Mouse (Mus musculus): ENCODE results near the gene Ppm1h. TPM values are rescaled to one million over a fixed set of nuclear protein-coding genes. Genes with fewer than 3 reads are reported as not detected.

The Ppm1h gene
- total RNA-seq, 2 experiments from 2014 or later: 78.2 to 78.5 TPM

DNA sequence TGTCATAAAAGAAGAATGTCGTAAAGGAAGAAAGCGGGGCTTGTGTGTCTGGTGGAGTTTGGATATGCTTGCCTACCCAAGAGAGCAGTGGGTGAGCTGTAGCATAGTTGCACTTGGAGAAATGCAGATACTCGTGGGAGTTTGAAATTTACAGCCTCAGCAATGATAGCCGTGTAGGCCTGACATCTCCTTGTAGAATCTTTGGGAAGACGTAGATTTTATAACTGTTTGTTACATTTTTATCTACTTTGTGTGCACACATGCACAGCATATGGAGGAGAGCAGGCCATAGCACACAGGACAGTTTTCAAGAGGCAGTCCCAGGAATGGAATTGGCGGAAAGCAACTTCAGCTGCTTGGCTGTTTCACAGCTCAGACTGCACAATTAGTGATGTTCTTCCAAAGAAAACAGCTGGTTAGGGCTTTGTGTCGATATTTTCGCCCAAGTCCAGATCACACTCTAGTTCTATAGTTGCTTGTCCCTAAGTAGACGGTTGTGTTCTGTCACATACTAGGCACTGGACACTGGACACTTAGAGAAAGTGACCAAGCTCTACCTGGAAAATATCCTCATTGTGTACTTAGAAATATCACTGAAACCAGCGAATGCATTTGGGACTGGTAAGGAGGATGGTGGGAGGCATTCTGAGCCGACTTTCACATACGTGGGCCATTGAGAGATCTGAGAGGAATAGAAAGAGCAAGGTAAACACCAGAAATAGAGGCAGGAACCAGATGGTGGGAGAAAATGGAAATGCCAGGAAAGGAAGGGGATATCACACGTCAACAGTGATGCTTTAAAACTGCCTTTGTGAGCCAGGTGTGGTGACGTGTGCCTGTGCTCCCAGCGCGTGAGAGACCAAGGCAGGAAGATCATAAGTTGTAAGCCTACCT, 173.0 kb downstream of the Ppm1h start:
- no peak for DNase-seq (ENCODE audit: extremely low spot score in 1 of 2, low spot score in 1 of 2)

DNA sequence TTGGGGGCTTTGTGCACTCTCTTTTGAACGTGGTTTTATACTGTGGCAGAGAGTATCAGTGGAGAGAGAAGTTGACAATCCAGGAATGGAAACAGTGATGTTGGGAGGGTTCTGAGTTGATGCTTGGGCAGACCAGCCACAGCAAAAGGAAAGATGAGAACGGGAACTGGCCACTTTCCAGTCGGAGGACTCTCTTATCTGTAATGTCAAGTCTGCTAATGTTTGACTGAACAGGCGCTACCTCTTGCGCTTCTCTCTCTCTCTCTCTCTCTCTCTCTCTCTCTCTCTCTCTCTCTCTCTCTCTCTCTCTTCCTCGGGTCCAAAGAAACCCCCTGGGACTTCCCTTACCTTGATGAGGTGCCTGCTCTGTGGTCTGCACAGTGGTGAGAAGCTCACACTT, 176.0 kb downstream of the Ppm1h start:
- no peak for DNase-seq (ENCODE audit: extremely low spot score in 1 of 2, low spot score in 1 of 2)

DNA sequence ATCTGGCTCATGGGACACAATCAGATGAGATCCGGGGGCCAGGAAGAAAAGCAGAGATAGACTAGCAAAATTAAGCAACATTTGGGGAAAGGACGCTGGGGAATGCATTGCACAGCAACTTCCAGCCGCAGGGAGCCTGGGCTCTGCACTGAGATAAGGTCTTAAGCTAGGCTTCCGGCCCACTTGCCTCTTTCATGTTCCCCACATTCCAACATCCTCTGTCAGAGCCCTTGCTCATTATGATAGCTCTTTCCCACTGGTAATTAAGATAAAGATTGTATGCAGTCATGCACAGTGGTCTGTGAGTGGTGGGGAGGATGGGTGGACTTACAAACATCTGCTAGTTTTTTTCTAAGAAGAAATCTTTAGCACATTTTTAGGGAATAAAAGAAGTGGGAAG, 176.6 kb downstream of the Ppm1h start:
- DNase-seq (ENCODE audit: extremely low spot score in 1 of 2, low spot score in 1 of 2): no peak

DNA sequence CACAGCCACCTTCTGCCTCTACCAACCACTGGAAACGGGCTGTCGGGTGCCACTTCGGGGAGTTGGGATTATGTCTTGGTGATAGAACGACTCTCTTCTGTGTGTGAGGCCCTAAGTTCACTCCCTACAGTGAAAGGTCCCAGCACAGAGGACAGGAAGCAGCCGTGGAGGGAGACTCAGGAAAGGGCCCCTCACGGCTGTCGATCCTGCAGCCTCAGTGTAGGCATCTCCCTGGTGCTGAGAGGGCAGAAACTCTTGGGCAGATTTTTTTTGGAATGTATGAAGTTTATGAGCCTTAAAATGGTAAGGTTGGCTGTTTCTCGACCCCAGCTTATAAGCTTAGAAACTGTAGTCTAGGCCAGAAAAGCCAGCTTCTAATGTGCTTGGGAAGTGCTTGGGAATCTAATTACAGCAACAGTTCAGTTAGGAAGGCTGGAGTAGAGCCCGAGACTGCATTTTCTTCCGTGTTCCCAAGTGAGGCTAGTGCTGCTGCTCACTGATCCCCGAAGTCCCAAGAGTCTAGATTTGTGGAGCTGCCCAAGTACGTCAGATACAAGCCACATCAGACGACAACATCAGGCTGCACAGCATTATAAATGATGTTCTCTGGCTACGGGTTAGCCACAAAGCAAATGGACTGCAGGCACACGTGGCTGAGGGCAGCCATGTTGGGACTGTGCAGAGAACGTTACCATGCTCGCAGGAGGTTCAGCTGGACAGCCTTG, 177.6 kb downstream of the Ppm1h start:
- DNase-seq (ENCODE audit: extremely low spot score in 1 of 2, low spot score in 1 of 2): no peak

DNA sequence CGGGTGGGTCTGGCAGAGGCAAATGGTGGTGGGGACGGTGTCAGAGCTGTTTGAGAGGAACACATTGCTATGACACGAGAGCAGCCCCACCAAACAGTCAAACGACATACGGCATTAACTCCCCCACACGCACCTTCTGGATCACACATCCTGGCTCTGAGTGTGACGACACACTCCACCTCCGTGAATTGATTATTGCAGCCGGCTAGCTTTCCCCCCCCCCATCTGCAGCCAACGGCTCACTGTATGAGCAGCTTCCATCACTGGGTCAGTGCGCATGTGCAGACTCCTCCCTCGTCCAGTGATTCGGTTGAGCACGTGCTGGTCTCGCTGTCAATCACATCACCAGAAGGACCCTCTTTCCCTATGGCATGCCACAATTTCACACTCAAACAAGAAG, 178.6 kb downstream of the Ppm1h start:
- peak; percentile 36 to 55 for DNase-seq (ENCODE audit: extremely low spot score in 1 of 2, low spot score in 1 of 2)

DNA sequence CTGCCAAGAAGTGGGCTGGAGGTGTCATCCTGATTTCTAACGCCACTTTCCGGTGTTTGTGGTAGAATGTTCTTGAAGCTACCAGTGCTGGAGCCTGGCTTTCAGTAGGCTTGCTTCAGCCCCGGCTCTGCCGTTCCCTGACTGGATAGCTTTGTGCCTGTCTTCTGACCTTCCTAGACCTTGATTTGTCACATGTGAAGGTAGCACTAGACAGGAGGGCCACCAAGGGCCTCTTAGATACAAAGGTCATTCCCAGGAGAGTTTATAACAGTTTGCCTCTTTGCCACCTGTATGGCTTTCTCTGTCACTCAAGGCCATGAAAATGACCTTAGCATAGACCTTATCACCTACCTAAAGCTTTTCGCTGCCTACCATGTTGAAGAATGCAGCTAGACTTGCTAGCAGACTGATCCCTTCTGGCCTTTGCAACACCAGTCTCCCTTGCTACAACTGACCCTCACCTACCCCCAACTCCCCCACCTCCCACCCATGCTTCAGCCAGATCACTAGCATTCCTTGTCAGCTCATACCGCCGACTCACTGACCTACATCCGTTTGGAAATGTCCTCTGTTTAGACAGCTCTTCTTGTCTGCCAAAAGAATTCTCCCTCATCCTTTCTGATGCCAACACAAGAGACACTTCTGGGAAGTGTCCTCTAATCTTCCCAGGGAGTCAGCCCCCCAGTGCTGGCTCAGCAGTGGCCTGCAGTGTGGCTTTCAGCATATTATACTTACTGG, 180.5 kb downstream of the Ppm1h start:
- DNase-seq (ENCODE audit: extremely low spot score in 1 of 2, low spot score in 1 of 2): no peak

DNA sequence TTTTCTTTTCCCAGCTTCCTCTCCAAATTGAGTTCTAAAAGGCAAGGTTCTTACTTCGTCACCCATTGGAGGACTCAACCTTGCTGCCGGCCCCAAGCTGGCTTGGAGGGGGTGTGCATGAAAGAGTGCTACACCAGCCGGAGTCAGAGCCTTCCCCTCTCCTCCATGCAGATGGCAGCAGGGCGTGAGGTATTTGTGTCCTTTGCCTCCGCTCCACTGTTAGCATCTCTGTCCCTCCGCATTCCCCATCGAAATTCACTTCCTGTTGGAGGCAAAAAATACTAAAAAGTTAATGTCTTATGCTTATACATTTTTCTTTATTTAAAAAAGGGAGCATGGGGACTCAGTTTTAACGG, 181.1 kb downstream of the Ppm1h start:
- no peak for DNase-seq (ENCODE audit: extremely low spot score in 1 of 2, low spot score in 1 of 2)

DNA sequence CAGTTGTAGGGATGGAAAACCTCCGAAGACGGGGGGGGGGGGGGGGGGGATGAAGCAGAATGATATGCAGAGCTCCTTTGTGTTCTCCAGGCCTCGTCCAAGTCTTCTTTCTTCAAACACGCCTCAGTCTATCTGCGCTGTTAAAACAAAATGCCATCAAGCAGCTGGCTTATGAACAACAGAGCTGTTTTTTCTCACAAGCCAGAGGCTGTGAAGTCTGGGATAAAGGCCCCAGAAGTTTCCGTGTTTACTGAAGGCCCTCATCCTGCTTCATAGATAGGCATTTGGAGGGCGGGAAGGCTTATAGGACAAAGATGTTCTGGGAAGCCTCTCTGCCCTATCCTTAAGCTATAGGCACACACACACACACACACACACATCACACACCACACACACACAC, 181.5 kb downstream of the Ppm1h start:
- no peak for DNase-seq (ENCODE audit: extremely low spot score in 1 of 2, low spot score in 1 of 2)

DNA sequence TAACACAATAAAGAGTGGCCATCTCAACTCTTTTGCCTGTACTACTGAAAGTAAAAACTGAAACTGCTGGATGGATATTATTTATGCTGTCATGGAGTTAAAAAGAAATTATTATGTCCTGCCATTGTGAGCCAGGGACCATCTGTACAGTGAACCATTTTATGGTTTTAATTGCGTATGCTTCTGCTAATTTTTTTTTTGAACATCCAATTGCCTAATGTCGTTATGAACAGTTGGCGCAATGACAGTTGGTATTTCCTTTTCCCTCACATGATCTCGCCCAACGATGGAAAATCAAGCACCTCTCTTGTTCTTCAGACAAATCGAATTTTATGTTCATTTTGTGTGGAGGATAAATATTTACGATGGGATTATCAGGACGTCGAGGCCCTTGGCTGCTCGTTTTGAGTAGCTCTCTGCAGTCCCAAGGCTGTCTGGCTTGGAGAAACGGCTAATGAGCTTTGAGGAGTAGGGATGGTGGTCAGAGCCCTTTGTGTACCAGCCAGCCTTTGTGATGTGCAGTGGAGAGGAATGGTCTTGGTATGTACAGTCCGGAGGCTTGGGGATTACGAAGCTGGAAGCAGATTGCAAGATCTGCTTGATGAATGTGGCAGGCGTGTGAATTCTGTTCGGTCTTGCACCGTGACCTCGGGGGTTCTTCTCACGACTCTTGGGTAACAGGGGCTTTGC, 183.3 kb downstream of the Ppm1h start:
- DNase-seq (ENCODE audit: extremely low spot score in 1 of 2, low spot score in 1 of 2): no peak

DNA sequence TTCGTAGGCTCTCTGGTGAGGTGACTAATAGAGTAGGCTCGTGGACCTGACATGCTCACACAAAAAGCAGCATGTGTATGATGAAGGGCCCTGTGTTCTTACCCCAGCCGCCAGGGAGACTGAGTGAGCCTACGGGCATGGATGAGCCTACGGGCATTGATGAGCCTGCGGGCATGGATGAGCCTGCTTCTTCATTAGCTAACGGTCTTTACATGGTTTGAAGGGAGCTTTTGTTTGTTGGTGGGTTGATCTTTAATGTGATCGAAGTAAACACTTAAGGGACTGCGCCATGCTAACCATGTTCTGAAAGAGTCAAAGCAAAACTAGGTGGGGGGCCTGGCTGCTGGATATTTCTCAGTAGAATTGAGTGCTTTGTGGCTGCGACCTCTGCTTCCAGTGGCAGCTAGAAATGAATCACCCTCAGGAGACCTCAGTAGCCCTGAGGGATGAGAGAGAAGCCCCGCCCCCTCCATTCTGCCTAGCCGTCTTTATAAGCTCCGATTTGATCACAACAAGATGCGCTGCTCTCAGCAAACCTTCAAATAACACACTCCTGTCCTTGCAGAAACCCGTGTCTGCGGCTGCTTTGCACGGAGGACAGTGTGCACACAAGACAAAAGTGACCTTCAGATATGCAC, 183.9 kb downstream of the Ppm1h start:
- no peak for DNase-seq (ENCODE audit: extremely low spot score in 1 of 2, low spot score in 1 of 2)

DNA sequence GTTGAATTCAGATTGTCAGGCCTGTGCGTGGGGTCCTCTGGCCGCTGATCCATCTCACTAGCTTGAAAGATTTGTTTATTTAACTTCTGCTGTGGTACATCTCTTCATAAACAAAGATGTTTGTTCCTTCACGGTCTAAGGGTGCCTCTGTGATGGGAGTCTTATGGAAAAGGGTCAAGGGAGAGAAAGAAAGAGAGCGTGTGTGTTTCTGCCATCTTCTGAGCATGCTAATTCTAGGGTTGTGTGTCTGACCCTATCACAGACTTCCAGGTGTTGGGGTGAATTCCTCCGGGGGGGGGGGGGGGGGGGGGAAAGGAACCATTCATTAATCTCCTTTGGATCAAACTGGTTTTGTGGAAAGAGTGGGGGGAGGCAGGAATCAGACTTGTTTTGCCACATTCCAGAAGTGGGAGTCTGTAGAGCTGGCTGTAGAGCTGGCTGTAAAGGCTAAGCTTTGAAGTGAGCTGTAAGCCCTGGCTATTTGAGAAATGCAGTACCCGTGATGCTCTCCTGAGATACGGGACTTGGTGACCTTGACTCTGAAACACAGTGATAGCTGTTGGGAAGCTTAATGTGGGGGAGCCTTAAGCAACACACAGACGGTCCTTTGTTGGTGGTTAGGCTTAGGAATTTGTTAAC, 191.4 kb downstream of the Ppm1h start:
- no peak for DNase-seq (ENCODE audit: extremely low spot score in 1 of 2, low spot score in 1 of 2)

DNA sequence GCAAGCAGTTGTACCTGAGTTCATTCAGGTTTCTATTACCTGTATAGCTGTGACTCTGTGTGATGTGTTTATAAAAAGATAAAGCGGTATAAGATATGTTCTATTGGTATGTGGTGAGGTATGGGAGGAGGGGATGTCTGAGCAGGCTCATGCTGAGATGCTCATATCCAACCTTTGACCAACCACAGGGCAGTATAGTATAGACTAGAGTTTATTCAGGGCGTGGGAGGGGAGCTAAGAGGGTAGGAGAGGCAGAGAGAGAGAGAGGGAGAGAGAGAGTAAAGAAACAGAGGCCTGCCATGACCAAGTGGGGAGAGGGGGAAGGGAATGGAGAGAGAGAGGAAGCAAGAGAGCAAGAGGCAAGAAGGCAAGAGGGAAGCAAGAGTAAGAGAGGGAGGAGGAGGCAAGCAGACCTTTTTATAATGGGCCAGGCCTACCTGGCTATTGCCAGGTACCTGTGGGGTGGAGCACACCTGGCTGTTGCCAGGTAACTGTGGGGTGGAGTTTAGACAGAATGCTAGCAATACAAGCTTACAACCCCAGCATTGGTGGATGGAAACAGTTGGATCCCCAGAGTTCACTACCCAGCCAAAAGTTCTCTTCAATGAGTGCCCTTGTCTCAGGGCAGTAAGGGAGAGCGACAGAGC, 192.4 kb downstream of the Ppm1h start:
- DNase-seq (ENCODE audit: extremely low spot score in 1 of 2, low spot score in 1 of 2): no peak

DNA sequence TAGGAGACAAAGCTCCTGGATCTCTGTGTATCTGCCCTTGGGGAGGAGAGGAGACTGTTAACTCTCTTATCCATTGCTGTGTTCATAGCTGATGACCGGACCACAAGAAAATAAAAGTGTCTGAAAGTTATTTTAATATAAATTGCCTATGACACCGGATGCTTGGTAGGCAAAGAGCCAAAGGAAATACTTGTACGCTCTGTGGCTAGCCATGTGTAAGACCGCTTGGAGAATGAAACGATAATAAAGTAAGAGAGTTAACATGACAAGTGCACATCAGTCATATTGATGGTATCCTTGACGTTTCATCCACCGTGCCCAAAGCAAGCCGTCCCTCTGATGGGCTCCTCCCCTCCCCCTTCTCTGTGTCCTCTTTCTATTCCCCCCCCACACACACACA, 194.2 kb downstream of the Ppm1h start:
- DNase-seq (ENCODE audit: extremely low spot score in 1 of 2, low spot score in 1 of 2): no peak

DNA sequence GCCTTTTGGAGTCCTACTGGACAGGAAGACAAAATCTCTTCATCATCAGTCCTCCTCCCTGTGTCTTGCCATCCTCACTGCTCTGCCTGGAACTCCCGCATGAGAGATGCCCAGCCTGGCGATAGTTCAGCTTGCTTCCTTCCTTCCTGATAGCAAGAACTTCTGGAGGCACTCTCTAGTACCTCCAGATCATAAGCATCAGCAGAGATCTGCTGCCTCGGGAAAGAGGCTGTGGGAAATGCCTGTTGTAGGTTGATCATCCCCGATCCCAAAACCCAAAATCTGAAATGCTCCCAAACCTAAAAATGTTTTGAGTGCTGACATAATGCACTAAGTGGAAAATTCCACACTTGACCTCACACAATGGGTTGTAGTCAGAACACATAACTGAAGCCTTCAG, 198.4 kb downstream of the Ppm1h start:
- DNase-seq (ENCODE audit: extremely low spot score in 1 of 2, low spot score in 1 of 2): no peak

DNA sequence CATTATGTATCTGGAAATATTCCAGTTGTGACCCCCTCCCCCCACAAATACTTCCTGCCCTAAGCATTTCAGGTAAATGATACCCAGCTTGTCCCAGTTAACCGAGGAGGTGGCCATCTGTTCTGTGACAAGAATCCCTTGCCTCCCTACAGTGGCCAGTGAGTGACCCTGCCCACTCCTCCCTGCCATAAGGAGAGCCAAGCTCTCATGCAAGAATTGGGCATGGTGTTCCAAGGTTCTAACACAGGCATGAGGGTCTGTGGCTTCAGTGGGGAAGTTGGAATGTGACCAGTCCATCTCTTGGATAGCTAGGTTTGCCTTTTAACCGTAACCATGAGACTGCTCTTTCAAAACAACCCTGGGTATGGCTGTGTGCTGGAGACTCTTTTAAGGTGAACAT, 198.9 kb downstream of the Ppm1h start:
- DNase-seq (ENCODE audit: extremely low spot score in 1 of 2, low spot score in 1 of 2): no peak

DNA sequence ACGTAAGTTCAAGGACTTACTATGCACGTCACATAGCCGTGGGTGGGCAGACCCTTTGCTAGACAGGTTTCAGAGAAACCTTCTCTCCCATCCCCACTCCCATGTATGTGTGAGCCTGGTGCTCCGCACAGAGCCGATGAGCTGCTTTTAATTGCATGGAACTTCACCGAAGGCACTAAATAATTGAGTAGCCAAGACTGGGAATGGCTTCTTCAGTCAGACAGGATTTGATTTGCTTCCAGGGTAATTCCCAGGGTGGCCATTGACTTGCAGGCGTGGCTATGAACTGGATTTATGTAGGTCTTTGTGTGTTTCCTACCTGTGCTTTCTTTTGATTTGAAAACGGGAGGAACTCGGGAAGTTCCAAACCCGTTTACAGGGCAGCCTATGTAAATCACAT, 202.9 kb downstream of the Ppm1h start:
- DNase-seq (ENCODE audit: extremely low spot score in 1 of 2, low spot score in 1 of 2): no peak

DNA sequence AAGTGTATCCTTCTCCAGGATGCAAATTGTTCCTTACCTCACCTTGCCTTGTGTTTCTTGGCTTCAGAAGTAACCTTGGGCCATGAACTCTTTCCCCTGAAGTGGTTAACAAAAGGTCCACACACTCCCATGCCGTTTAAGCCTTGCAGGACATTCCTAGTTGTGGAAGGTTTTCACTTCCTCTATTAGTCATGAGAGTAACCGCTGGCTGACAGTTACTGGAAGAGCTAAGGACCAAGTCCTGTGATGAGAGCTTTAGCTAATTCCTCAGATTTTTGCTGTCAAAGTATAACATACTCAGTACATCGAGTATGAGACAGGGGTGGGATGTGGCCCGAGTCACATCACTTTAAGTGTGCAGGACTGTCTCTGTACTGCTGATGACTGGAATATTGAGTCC, 204.1 kb downstream of the Ppm1h start:
- DNase-seq (ENCODE audit: extremely low spot score in 1 of 2, low spot score in 1 of 2): no peak

DNA sequence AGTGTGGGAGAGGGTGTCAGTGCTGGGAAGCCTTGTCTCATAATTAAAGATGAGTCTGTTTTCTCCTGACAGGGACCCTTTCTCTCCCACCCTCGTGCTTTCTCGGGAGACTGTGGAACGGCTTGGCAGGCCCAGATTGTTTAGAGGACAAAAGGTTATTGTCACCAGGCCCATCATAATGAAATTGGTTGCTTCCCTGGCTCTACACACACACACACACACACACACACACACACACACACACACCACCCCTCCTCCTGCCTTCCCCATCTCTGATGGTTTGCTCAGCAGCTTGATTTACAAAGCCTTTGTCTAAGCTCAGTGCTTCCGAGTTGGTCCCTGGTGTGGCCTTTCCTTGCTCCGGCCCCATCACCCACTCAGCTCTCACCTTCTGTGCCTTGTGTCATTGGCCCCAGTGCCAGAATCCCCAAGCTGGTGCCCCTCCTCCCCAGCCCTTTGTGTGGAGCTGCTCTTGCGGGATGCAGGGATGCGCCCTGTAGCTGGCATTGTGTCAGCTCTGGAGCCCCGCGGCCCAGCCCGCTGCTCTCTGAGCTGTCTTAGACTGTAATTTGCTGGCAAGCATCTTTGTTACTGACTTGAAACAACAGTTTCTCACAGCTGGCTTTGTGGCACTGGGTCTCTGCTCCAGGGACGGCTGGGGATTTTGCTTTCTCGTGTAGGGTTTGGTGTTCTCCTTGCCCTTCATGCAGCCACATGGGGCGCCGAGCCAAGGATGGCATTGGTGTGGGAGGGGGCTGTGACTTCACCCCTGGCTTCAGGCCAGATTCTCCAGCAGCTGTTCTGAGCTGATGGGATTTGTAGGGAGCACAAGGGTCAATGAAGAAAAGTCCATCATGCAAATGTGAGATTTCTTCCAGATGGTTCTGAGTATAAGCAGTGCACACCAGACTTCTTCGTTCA, 205.5 kb downstream of the Ppm1h start:
- peak; percentile 49 to 57 for DNase-seq (ENCODE audit: extremely low spot score in 1 of 2, low spot score in 1 of 2)
